Mouse (Mus musculus): ENCODE results near the gene 4632433K11Rik. TPM values are rescaled to one million over a fixed set of nuclear protein-coding genes. Genes with fewer than 3 reads are reported as not detected.

Gene 4632433K11Rik
- polyA plus RNA-seq, 1 experiment from 2014 or later: not detected

DNA sequence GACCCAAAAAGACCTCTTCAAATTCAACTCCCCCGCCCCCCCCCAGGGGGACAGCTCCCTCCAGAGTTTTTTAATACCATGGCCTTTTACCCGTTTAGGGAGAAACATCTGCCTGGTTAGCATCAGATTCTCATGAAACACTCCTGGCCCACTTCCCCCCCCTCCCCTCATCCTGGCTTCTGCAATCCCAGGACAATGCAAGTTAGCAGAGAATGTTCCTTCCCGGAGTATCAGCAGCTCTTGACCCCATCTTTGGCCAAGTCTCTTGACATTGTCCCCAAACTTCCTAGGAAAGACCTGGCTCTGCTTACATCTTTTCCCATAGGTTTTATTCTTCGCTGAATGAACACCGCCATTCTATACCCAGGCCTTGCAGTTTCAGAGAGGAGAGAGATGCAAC, 12.7 kb upstream of the 4632433K11Rik start:
- Histone ChIP-seq H3K27ac (replicated peaks) (peak overlapping the region; percentile 95), H3K27me3 (replicated peaks) (no peaks in the 10 kb centered on the region), H3K4me1 (peaks cover 35% of the 10 kb centered on the region), H3K4me2 (peak overlapping the region; percentile 91), H3K4me3 (peak overlapping the region; percentile 77), H3K36me3 (peaks cover 62% of the 10 kb centered on the region), H3K9me3 (no peaks in the 10 kb centered on the region), H3K9ac (peak overlapping the region; percentile 96)
- WGBS: 54% methylated on average over 5 of the region's 5 CpGs
- no peak for ATAC-seq (ENCODE audit: extremely low read depth, insufficient number of reproducible peaks, low FRiP score, low TSS enrichment)

DNA sequence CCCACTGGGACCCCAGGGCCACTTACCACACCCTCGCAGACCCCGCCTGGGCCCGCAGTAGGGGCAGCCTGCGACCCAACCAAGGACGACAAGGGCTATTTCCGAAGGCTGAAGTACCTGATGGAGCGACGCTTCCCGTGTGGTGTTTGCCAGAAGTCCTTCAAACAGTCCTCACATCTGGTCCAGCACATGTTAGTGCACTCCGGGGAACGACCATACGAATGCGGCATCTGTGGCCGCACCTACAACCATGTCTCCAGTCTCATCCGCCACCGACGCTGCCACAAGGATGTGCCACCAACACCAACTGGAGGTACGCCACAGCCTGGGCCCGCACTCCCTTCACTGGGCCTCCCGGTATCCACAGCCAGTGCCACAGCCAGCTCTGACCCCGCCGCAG, 4.4 kb upstream of the 4632433K11Rik start:
- ATAC-seq (ENCODE audit: extremely low read depth, insufficient number of reproducible peaks, low FRiP score, low TSS enrichment): no peak

DNA sequence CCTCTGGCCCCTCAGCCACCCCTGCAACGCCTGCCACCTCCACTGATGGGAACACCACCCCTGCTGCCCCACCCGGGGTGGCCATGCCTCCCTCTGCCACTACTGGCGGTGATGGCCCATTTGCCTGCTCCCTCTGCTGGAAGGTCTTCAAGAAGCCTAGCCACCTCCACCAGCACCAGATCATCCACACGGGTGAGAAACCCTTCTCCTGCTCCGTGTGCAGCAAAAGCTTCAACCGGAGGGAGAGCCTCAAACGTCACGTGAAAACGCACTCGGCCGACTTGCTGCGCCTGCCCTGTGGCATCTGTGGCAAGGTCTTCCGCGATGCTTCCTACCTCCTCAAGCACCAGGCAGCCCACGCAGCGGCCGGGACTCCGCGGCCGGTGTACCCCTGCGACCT, 4.0 kb upstream of the 4632433K11Rik start:
- Histone ChIP-seq H3K4me2 (no peak overlapping the region), H3K9me3 (peaks cover 40% of the 10 kb centered on the region), H3K4me1 (no peaks in the 10 kb centered on the region), H3K4me3 (no peak overlapping the region), H3K36me3 (peaks cover 97% of the 10 kb centered on the region), H3K27me3 (replicated peaks) (no peaks in the 10 kb centered on the region), H3K27ac (replicated peaks) (no peak overlapping the region), H3K9ac (no peak overlapping the region)
- 87% methylated on average over 21 of the region's 21 CpGs for WGBS
- ATAC-seq (ENCODE audit: extremely low read depth, insufficient number of reproducible peaks, low FRiP score, low TSS enrichment): no peak

More for the DNA sequence above, 4.4 kb upstream of the 4632433K11Rik start:
- Histone ChIP-seq H3K4me3 (no peak overlapping the region), H3K4me2 (no peak overlapping the region), H3K9ac (no peak overlapping the region), H3K27me3 (replicated peaks) (no peaks in the 10 kb centered on the region), H3K36me3 (peaks cover 97% of the 10 kb centered on the region), H3K4me1 (no peaks in the 10 kb centered on the region), H3K27ac (replicated peaks) (no peak overlapping the region), H3K9me3 (peaks cover 40% of the 10 kb centered on the region)
- WGBS: 89% methylated on average over 22 of the region's 22 CpGs

DNA sequence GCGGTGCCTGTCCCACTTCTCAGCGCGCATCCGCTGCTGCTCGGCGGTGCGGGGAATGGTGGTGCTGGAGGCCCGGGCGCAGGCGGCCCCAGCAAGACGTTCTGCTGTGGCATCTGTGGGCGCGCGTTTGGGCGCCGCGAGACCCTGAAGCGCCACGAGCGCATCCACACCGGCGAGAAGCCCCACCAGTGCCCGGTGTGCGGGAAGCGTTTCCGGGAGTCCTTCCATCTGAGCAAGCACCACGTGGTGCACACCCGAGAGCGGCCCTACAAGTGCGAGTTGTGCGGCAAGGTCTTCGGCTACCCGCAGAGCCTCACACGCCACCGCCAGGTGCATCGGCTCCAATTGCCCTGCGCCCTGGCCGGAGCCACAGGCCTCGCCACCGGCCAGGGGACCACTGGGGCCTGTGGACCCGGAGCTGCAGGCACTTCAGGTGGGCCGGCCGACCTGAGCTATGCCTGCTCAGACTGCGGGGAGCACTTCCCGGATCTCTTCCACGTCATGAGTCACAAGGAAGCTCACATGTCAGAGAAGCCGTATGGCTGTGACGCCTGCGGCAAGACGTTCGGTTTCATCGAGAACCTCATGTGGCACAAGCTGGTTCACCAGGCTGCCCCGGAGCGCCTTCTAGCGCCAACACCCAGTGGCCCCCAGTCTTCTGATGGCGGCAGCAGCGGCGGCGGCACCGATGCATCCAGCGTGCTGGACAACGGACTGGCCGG, 3.2 kb upstream of the 4632433K11Rik start:
- no peak overlapping the region for H3K27ac ChIP-seq (replicated peaks)
- H3K4me2 ChIP-seq: no peak overlapping the region
- 0 out of 2 replicates have a peak, but pooled peaks have one; percentile 20 for ATAC-seq (ENCODE audit: extremely low read depth, insufficient number of reproducible peaks, low FRiP score, low TSS enrichment)
- WGBS: 81% methylated on average over 63 of the region's 63 CpGs
- H3K27me3 ChIP-seq (replicated peaks): no peaks in the 10 kb centered on the region
- peaks cover 98% of the 10 kb centered on the region for H3K36me3 ChIP-seq
- H3K4me3 ChIP-seq: 0 out of 2 replicates have a peak overlapping the region, but pooled peaks have one; percentile 1
- H3K4me1 ChIP-seq: no peaks in the 10 kb centered on the region
- H3K9me3 ChIP-seq: peaks cover 40% of the 10 kb centered on the region
- H3K9ac ChIP-seq: no peak overlapping the region

DNA sequence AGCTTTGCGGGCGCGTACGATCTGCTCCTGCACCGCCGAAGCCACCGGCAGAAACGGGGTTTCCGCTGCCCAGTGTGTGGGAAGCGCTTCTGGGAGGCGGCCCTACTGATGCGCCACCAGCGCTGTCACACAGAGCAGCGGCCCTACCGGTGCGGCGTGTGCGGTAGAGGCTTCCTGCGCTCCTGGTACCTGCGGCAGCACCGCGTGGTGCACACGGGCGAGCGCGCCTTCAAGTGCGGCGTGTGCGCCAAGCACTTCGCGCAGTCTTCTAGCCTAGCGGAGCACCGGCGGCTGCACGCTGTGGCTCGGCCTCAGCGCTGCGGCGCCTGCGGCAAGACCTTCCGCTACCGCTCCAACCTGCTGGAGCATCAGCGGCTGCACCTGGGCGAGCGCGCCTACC, 2.4 kb upstream of the 4632433K11Rik start:
- H3K36me3 ChIP-seq: peaks cover 98% of the 10 kb centered on the region
- no peaks in the 10 kb centered on the region for H3K4me1 ChIP-seq
- 80% methylated on average over 46 of the region's 46 CpGs for WGBS
- H3K27ac ChIP-seq (replicated peaks): no peak overlapping the region
- H3K4me3 ChIP-seq: no peak overlapping the region
- ATAC-seq (ENCODE audit: extremely low read depth, insufficient number of reproducible peaks, low FRiP score, low TSS enrichment): no peak
- H3K27me3 ChIP-seq (replicated peaks): no peaks in the 10 kb centered on the region
- no peak overlapping the region for H3K9ac ChIP-seq
- no peak overlapping the region for H3K4me2 ChIP-seq
- H3K9me3 ChIP-seq: peaks cover 40% of the 10 kb centered on the region

DNA sequence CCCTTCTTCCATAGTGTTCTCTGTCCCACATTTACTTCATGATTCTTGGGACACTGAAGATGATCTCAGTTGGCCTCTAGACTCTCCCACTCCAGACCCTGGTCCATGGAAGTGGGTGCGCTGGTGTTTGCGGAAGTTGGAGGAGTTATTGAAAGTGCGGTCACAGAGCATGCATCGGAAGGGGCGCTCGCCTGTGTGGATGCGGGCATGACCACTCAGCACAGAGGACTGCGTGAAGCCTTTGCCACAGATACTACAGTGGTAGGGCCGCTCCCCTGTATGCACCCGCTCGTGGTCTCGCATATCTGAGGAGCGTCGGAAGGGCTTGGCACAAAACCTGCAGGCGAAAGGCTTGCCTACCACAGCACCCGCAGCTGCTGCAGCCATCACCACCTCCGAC, 1.7 kb downstream of the 4632433K11Rik start:
- Histone ChIP-seq H3K4me1 (peaks cover 19% of the 10 kb centered on the region), H3K4me3 (no peak overlapping the region), H3K4me2 (no peak overlapping the region), H3K27ac (replicated peaks) (no peak overlapping the region), H3K9me3 (peaks cover 21% of the 10 kb centered on the region), H3K27me3 (replicated peaks) (no peaks in the 10 kb centered on the region), H3K9ac (no peak overlapping the region), H3K36me3 (peaks cover 64% of the 10 kb centered on the region)
- ATAC-seq (ENCODE audit: extremely low read depth, insufficient number of reproducible peaks, low FRiP score, low TSS enrichment): no peak
- 93% methylated on average over 17 of the region's 17 CpGs for WGBS

DNA sequence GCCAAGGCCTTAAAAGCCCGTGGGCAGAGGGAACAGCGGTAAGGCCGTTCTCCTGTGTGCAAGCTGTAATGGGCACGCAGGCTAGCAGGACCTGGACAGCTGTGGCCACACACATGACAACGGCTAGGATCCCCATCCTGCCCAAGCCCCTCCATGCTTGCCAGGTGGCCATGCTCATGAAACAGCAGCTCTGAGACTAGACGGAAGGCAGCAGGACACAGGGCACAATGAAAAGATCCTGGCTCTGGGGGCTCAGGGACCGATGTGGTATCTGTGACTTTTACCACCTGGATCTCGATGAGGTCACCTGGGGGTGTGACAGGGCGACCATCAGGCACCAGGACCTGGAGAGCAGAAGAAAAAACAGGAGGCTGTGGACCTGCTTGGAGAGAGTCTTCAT, 2.2 kb downstream of the 4632433K11Rik start:
- Histone ChIP-seq H3K36me3 (peaks cover 60% of the 10 kb centered on the region), H3K9me3 (peaks cover 16% of the 10 kb centered on the region), H3K27me3 (replicated peaks) (no peaks in the 10 kb centered on the region), H3K27ac (replicated peaks) (no peak overlapping the region), H3K4me1 (peaks cover 19% of the 10 kb centered on the region), H3K9ac (no peak overlapping the region), H3K4me2 (no peak overlapping the region), H3K4me3 (no peak overlapping the region)
- 88% methylated on average over 9 of the region's 9 CpGs for WGBS
- ATAC-seq (ENCODE audit: extremely low read depth, insufficient number of reproducible peaks, low FRiP score, low TSS enrichment): no peak

DNA sequence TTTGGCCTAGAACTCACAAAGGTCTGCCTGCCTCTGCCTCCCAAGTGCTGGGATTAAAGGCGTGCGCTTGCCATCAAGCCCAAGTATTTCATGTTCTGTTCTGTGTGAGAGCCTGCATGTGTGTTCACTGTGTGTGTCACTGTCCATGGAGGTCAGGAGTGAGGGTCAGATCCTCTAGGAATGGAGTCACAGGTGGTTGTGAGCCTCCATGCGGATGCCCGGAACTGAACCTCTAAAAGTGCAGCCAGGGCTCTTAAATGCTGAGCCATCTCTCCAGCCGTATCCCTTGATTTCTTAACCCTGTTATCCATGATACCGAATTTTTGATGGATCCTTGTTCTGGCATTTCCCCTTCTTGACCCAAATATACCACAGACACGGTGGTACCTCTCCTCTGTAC, 3.1 kb downstream of the 4632433K11Rik start:
- peaks cover 19% of the 10 kb centered on the region for H3K4me1 ChIP-seq
- peaks cover 7% of the 10 kb centered on the region; the same call in 1 of the 2 replicates for H3K9me3 ChIP-seq
- peaks cover 51% of the 10 kb centered on the region for H3K36me3 ChIP-seq
- no peak overlapping the region for H3K27ac ChIP-seq (replicated peaks)
- no peaks in the 10 kb centered on the region for H3K27me3 ChIP-seq (replicated peaks)
- WGBS: 88% methylated on average over 7 of the region's 7 CpGs
- no peak overlapping the region for H3K4me2 ChIP-seq
- H3K9ac ChIP-seq: no peak overlapping the region
- H3K4me3 ChIP-seq: no peak overlapping the region
- ATAC-seq (ENCODE audit: extremely low read depth, insufficient number of reproducible peaks, low FRiP score, low TSS enrichment): no peak

DNA sequence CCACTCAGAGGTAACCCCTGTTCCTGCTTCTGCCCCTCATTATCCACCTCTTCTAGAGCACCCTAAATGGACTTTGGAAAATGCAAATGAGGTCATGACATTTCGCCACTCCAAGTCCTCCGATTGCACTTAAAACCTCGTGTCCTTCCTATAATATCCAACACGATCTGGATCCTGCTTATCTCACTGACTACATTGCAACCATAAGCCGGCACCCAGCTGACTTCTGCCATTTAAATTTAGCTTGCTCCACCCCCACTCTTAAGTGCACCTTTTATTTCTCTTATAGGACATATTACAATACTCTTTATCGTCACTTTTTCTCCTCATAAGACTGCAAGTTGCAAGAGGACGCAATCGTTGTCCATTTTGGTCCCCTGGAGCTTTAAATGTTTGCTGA, 3.5 kb downstream of the 4632433K11Rik start:
- Histone ChIP-seq H3K4me1 (peaks cover 19% of the 10 kb centered on the region), H3K27ac (replicated peaks) (peak overlapping the region; percentile 94), H3K4me2 (peak overlapping the region; percentile 71), H3K27me3 (replicated peaks) (no peaks in the 10 kb centered on the region), H3K36me3 (peaks cover 47% of the 10 kb centered on the region), H3K4me3 (peak overlapping the region; percentile 66), H3K9me3 (0 out of 2 replicates have a peak, but pooled peaks cover 2% of the 10 kb centered on the region), H3K9ac (peak overlapping the region; percentile 86)
- no peak for ATAC-seq (ENCODE audit: extremely low read depth, insufficient number of reproducible peaks, low FRiP score, low TSS enrichment)
- 71% methylated on average over 8 of the region's 8 CpGs for WGBS

DNA sequence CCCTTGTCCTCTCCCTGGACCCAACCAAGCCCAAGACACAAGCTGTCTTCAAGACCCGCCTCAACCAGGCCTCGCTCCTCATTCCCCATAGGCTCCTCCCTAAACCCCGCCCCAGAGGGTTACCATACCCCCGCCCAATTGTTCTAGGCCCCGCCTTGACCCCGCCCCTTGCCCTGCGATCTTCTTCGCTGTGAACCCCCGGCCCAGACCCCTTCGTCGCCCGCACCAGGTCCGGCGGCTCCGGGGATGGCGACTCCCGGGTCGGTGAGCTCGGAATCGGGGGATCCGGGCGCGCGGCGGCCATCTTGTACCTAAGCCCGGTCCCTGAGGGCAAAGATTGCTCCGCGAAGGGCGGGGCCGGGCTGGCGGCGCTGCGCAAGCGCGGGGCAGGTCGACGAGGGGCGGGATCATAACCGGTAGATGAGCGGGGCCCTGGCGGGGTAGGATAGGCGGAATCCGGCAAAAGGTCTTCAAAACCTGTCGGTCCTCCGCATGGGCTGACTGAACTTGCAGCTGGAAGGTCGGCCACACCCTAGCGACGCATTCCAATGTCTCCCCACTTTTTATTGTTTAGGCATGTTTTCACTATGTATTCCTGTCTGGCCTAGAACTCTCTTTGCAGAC, 4.3 kb downstream of the 4632433K11Rik start, which contains the start of gene Zfp784:
Gene Zfp784 (minus strand): TSS at position 338 of the 624 bp plus-strand sequence.
- H3K9ac ChIP-seq: peak within 1 kb of the TSS; percentile 86
- no peaks in the 10 kb centered on the region for H3K27me3 ChIP-seq (replicated peaks)
- H3K36me3 ChIP-seq: peaks cover 39% of the 10 kb centered on the region
- H3K27ac ChIP-seq (replicated peaks): peak within 1 kb of the TSS; percentile 94
- peak within 1 kb of the TSS; percentile 66 for H3K4me3 ChIP-seq
- H3K9me3 ChIP-seq: no peaks in the 10 kb centered on the region
- peaks cover 19% of the 10 kb centered on the region for H3K4me1 ChIP-seq
- peak; percentile 92 for ATAC-seq (ENCODE audit: extremely low read depth, insufficient number of reproducible peaks, low FRiP score, low TSS enrichment)
- H3K4me2 ChIP-seq: peak within 1 kb of the TSS; percentile 71
- WGBS: under 1% methylated on average over 48 of the region's 48 CpGs

DNA sequence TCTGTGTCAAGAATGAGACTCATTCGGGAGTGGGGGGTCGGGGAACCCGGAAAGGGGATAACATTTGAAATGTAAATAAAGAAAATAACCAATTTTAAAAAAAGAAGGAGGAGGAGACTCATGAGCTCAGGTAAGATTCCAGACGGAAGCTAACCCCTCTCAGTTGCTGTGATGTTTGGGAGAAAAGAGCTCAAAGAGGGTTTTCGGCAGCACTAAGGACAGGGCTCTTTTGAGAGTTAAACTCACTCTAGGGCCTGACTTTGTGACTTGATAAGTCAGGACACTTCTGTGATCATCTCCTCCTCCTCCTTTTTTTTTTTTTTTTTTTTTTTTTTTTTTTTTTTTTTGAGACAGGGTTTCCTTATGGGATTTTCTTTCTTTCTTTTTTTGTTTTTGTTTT, 5.0 kb downstream of the 4632433K11Rik start:
- WGBS: 29% methylated on average over 5 of the region's 5 CpGs

More for the DNA sequence above, 5.0 kb downstream of the 4632433K11Rik start:
- Histone ChIP-seq H3K36me3 (peaks cover 32% of the 10 kb centered on the region), H3K4me1 (peaks cover 19% of the 10 kb centered on the region), H3K4me2 (peak overlapping the region; percentile 71), H3K27me3 (replicated peaks) (no peaks in the 10 kb centered on the region), H3K9ac (peak overlapping the region; percentile 86), H3K9me3 (no peaks in the 10 kb centered on the region), H3K4me3 (peak overlapping the region; percentile 66), H3K27ac (replicated peaks) (peak overlapping the region; percentile 94)
- ATAC-seq (ENCODE audit: extremely low read depth, insufficient number of reproducible peaks, low FRiP score, low TSS enrichment): no peak

Data from heart, embryonic 13.5 days (tissue).